Mouse (Mus musculus): ENCODE results near the gene Cops7a.

- TF ChIP-seq POLR2A (IDR thresholded peaks at IDR 0.05; ENCODE audit: insufficient read length, low read depth), result no peak
- no peak for TF ChIP-seq USF1 (IDR thresholded peaks at IDR 0.05; ENCODE audit: low read depth)
- no peak for TF ChIP-seq POLR2AphosphoS2 (IDR thresholded peaks at IDR 0.05; ENCODE audit: insufficient read length, low read depth)
- TF ChIP-seq MYOG (IDR thresholded peaks at IDR 0.05; ENCODE audit: control insufficient read depth in 1 of 3, insufficient read depth in 1 of 3, insufficient read length in 2 of 3, low read depth in 2 of 3), result no peak
- TF ChIP-seq SRF (IDR thresholded peaks at IDR 0.05; ENCODE audit: control insufficient read depth, insufficient read length, low read depth), result no peak
- TF ChIP-seq TCF3 (IDR thresholded peaks at IDR 0.05; ENCODE audit: insufficient read length, low read depth), result no peak
- no peak for TF ChIP-seq REST (IDR thresholded peaks at IDR 0.05; ENCODE audit: insufficient read depth, insufficient read length)
- TF ChIP-seq TCF12 (IDR thresholded peaks at IDR 0.05; ENCODE audit: insufficient read depth, poor library complexity, severe bottlenecking), result no peak
- TF ChIP-seq CEBPB (IDR thresholded peaks at IDR 0.05; ENCODE audit: insufficient read depth, poor library complexity, severe bottlenecking), result no peak
- TF ChIP-seq MYOD1 (IDR thresholded peaks at IDR 0.05; ENCODE audit: control insufficient read depth in 1 of 3, insufficient read length in 2 of 3, low read depth in 2 of 3), result no peak
- TF ChIP-seq MAX (IDR thresholded peaks at IDR 0.05; ENCODE audit: low read depth), result no peak
- TF ChIP-seq E2F4 (IDR thresholded peaks at IDR 0.05; ENCODE audit: insufficient read depth), result no peak
Observed at GRCm38 (mm10) chr6:124943526-124943925, 21.8 kb downstream of the Cops7a start.
